Mouse (Mus musculus) erythroblast, embryonic 14.5 days (primary cell): ENCODE results near the gene Mtcl1. TPM values are rescaled to one million over a fixed set of nuclear protein-coding genes. Genes with fewer than 3 reads are reported as not detected.

Source experiments
- H3K27me3 ChIP-seq: 2 replicates; pipeline ENCODE4 v1.6.1; 2012; ENCODE audit warnings: inconsistent platforms; ENCODE audit not compliant: control insufficient read depth
- H3K36me3 ChIP-seq: 2 replicates; pipeline ENCODE4 v1.6.1; 2012; ENCODE audit warnings: mild to moderate bottlenecking, inconsistent platforms; ENCODE audit not compliant: control insufficient read depth
- H3K4me1 ChIP-seq: 2 replicates; pipeline ENCODE4 v1.6.1; 2012; ENCODE audit warnings: inconsistent platforms; ENCODE audit not compliant: control insufficient read depth
- H3K4me3 ChIP-seq: replicated peaks from 2 replicates; pipeline ENCODE3; 2012; ENCODE audit warnings: moderate library complexity, mild to moderate bottlenecking, inconsistent platforms
- H3K9me3 ChIP-seq: 2 replicates; pipeline ENCODE4 v1.6.1; 2012; ENCODE audit warnings: low read length, inconsistent platforms, mixed read lengths; ENCODE audit not compliant: control insufficient read depth
- GATA1 ChIP-seq: IDR thresholded peaks from 2 replicates; pipeline ENCODE4 v1.6.1; 2012; ENCODE audit warnings: low read length, inconsistent platforms, mixed read lengths
- TAL1 ChIP-seq: IDR thresholded peaks from 3 replicates; pipeline ENCODE4 v1.6.1; 2012; ENCODE audit warnings: low read length, inconsistent platforms, mixed read lengths
- polyA plus RNA-seq: library from polyadenylated mRNA; stranded (reverse); fragments of >175 nt; gene quantifications from 2 replicates; pipeline ENCODE4 v1.2.3, GENCODE M21; 2012

The Mtcl1 gene
- polyA plus RNA-seq, 1 experiment, result not detected

DNA sequence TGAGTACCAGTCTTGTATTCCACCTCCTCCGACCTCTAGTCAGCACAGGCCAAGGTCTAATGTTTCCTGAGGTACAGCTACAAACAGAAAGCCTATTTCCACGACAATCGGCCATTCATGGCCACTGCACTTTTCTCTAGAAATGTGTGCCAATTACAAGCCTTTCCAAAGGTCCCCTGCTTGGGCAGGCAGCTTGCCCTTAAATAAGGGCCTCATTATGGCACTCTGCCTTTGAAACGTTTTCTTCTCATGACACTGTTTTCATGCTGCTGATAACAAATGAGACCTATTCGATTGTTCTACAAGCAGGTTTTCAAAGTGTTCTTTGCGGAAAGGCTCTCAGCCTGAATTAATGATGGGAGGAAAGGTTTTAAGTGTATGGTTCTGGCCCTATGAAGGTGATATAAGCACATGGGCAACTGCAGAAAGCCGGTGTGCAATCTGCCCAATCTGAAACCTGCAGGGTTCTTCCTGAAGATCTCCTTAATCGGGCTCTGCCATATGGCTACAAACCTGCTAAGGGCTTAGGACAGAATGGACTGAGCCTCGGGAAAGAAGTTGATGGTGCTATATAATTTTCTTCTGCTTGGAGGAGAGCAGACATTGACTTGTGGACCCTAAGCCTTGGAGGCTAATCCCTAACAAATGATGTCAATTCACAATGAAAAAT is 47.8 kb downstream of the Mtcl1 start:
- H3K27me3 ChIP-seq, result peaks cover 13% of the 10 kb centered on the region
- TF ChIP-seq TAL1 (no peak), GATA1 (no peak)
- H3K36me3 ChIP-seq, result no peaks in the 10 kb centered on the region
- H3K4me3 ChIP-seq, result no peak overlapping the region
- no peaks in the 10 kb centered on the region for H3K9me3 ChIP-seq
- H3K4me1 ChIP-seq, result no peaks in the 10 kb centered on the region

GRCm38 (mm10) chr17:66399780-66400179 is 49.8 kb downstream of the Mtcl1 start:
- Histone ChIP-seq H3K4me1 (no peaks in the 10 kb centered on the region), H3K4me3 (no peak overlapping the region), H3K27me3 (peaks cover 5% of the 10 kb centered on the region), H3K36me3 (no peaks in the 10 kb centered on the region), H3K9me3 (peaks cover 4% of the 10 kb centered on the region)
- TF ChIP-seq GATA1 (no peak), TAL1 (no peak)

GRCm38 (mm10) chr17:66394571-66394970 is 55.0 kb downstream of the Mtcl1 start:
- no peak for TF ChIP-seq TAL1
- no peak for TF ChIP-seq GATA1
- Histone ChIP-seq H3K27me3 (no peaks in the 10 kb centered on the region), H3K9me3 (peaks cover 4% of the 10 kb centered on the region), H3K4me3 (no peak overlapping the region), H3K36me3 (no peaks in the 10 kb centered on the region), H3K4me1 (no peaks in the 10 kb centered on the region)

GRCm38 (mm10) chr17:66388307-66388706 is 61.2 kb downstream of the Mtcl1 start:
- H3K9me3 ChIP-seq, result no peaks in the 10 kb centered on the region
- no peak overlapping the region for H3K4me3 ChIP-seq
- no peaks in the 10 kb centered on the region for H3K27me3 ChIP-seq
- H3K36me3 ChIP-seq, result no peaks in the 10 kb centered on the region
- no peak for TF ChIP-seq TAL1
- TF ChIP-seq GATA1, result no peak
- no peaks in the 10 kb centered on the region for H3K4me1 ChIP-seq

DNA sequence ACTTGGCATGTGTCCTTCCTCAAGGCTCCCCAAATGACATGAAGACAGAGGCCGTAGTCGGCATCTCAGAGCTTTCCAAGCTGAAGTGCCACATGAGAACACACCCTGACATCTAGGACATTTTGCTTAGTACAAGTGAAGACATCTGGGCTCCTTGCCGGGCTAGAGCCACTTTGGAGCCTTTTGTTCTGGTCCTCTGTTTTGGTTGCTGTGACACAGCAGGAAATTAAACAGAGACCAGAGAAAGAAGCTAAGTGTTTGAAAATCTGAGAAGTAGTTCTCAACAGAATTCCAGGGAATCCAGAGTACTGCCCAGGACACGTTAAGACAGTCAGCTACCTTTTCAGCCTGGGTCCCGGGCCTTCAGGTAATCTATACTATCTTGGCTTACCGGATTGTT is 68.2 kb downstream of the Mtcl1 start:
- TF ChIP-seq GATA1 (no peak), TAL1 (no peak)
- Histone ChIP-seq H3K4me1 (no peaks in the 10 kb centered on the region), H3K36me3 (no peaks in the 10 kb centered on the region), H3K4me3 (no peak overlapping the region), H3K9me3 (peaks cover 7% of the 10 kb centered on the region; the same call in 1 of the 2 replicates), H3K27me3 (no peaks in the 10 kb centered on the region)

DNA sequence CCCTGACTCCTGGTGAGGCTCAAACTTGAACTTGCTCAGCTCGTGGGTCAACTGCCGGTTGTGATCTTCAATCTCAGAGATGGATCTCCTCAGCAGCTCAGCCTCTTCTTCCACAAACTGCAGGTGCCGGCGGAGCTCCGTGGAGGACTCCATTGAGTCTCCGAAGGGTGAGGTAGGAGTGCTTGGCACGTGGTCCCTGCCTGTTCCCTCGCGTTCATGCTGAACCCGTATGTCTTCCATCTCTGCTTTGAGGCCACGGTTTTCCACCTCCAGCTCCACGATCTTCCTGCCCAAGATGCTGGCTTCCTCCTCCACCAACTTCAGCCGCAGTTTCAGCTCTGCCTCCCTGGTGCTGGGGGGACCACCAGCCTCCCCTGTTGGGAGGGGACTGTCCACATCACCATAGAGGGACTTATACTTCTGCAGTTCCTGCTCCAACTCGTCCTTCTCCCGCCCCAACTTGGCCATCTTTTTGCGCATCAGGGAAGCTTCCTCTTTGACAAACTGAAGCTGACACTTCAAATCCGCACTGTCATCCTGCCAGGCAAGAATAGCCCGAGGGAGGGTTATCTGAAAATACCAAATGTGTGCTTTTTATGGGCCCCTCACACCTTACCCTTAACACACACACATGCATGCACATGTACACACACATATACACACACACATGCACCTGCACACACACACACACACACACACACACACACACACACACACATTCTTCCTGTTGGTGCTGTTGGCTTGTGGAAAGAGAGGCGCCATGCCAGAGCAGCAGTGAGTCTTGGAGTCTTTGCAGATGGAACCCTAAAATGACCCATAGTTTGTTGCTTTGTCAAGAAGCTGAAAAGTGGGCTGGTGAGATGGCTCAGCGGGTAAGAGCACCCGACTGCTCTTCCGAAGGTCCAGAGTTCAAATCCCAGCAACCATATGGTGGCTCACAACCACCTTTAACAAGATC is 69.4 kb downstream of the Mtcl1 start:
- H3K4me3 ChIP-seq, result no peak overlapping the region
- H3K27me3 ChIP-seq, result no peaks in the 10 kb centered on the region
- H3K36me3 ChIP-seq, result no peaks in the 10 kb centered on the region
- H3K4me1 ChIP-seq, result no peaks in the 10 kb centered on the region
- H3K9me3 ChIP-seq, result peaks cover 7% of the 10 kb centered on the region; the same call in 1 of the 2 replicates
- TF ChIP-seq TAL1 (no peak), GATA1 (no peak)

DNA sequence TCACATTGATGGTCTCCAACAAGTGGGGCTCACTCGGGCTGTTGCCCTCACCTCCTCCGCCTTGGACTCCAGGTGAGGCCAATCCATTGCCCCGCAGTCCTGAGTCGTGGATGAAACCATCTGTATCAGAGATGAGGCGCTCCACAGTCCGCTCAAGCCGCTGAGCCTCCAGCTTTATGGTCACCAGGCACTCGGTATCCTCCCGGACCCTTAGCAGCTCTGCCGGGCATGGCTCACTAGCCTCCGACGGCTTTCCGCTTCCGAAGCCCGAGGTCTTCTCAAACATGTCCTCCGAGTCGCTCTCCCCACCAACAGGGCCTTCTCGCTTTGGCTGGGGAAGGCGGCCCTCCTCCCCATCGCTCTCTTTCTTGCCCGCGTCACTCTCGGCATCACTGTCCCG is 70.2 kb downstream of the Mtcl1 start:
- Histone ChIP-seq H3K4me3 (no peak overlapping the region), H3K36me3 (no peaks in the 10 kb centered on the region), H3K4me1 (no peaks in the 10 kb centered on the region), H3K9me3 (peaks cover 7% of the 10 kb centered on the region; the same call in 1 of the 2 replicates), H3K27me3 (no peaks in the 10 kb centered on the region)
- TF ChIP-seq GATA1 (no peak), TAL1 (no peak)

GRCm38 (mm10) chr17:66378127-66378526 is 71.4 kb downstream of the Mtcl1 start:
- H3K9me3 ChIP-seq, result peaks cover 7% of the 10 kb centered on the region; the same call in 1 of the 2 replicates
- H3K27me3 ChIP-seq, result no peaks in the 10 kb centered on the region
- no peaks in the 10 kb centered on the region for H3K4me1 ChIP-seq
- TF ChIP-seq TAL1 (no peak), GATA1 (no peak)
- H3K4me3 ChIP-seq, result no peak overlapping the region
- H3K36me3 ChIP-seq, result no peaks in the 10 kb centered on the region

- Histone ChIP-seq H3K4me1 (no peaks in the 10 kb centered on the region), H3K4me3 (no peak overlapping the region), H3K9me3 (peaks cover 6% of the 10 kb centered on the region; the same call in 1 of the 2 replicates), H3K27me3 (no peaks in the 10 kb centered on the region), H3K36me3 (no peaks in the 10 kb centered on the region)
- no peak for TF ChIP-seq GATA1
- no peak for TF ChIP-seq TAL1
These were observed 74.8 kb downstream of the Mtcl1 start for GRCm38 (mm10) chr17:66374633-66375272.
